Mouse (Mus musculus): ENCODE measurements at regions not wholly inside any gene's neighbourhood (a gene's known extent, or its start where the extent isn't known, plus 50 kb on each side); places are given as distances from the start of the nearest gene placed in this dataset.
"Not testable (repeated sequence)": the region's sequence is repeated elsewhere in the genome, so short reads cannot be mapped to it uniquely, and the experiment has no call there.

- H3K36me3 ChIP-seq, result no peaks in the 10 kb centered on the region
- H3K27me3 ChIP-seq (replicated peaks), result no peaks in the 10 kb centered on the region
- whole genome bisulfite sequencing, result 32% methylated on average over 2 of the region's 2 CpGs
- no peak overlapping the region for H3K27ac ChIP-seq (ENCODE audit: poor library complexity, severe bottlenecking)
- no peaks in the 10 kb centered on the region for H3K9me3 ChIP-seq (replicated peaks)
- no peak overlapping the region for H3K4me2 ChIP-seq
- H3K4me1 ChIP-seq (replicated peaks), result no peaks in the 10 kb centered on the region
- no peak for ATAC-seq (ENCODE audit: insufficient number of reproducible peaks, low FRiP score)
- no peak overlapping the region for H3K9ac ChIP-seq
- no peak overlapping the region for H3K4me3 ChIP-seq
Measured at GRCm38 (mm10) chr13:5060462-5060861, 451.5 kb upstream of the Akr1e1 start.

GRCm38 (mm10) chr13:5107454-5107853, 498.5 kb upstream of the Akr1e1 start:
- Histone ChIP-seq H3K4me3 (no peak overlapping the region), H3K9ac (no peak overlapping the region), H3K27ac (ENCODE audit: poor library complexity, severe bottlenecking) (no peak overlapping the region), H3K36me3 (no peaks in the 10 kb centered on the region), H3K4me1 (replicated peaks) (no peaks in the 10 kb centered on the region), H3K4me2 (no peak overlapping the region), H3K9me3 (replicated peaks) (no peaks in the 10 kb centered on the region), H3K27me3 (replicated peaks) (no peaks in the 10 kb centered on the region)
- WGBS, result 81% methylated on average over 5 of the region's 5 CpGs
- ATAC-seq (ENCODE audit: insufficient number of reproducible peaks, low FRiP score), result no peak

- H3K4me3 ChIP-seq, result no peak overlapping the region
- H3K9me3 ChIP-seq (replicated peaks), result no peaks in the 10 kb centered on the region
- no peak overlapping the region for H3K27ac ChIP-seq (ENCODE audit: poor library complexity, severe bottlenecking)
- no peak overlapping the region for H3K9ac ChIP-seq
- no peaks in the 10 kb centered on the region for H3K27me3 ChIP-seq (replicated peaks)
- WGBS, result 82% methylated on average over 3 of the region's 3 CpGs
- no peak for ATAC-seq (ENCODE audit: insufficient number of reproducible peaks, low FRiP score)
- no peaks in the 10 kb centered on the region for H3K36me3 ChIP-seq
- no peaks in the 10 kb centered on the region for H3K4me1 ChIP-seq (replicated peaks)
- no peak overlapping the region for H3K4me2 ChIP-seq
Measured at GRCm38 (mm10) chr13:5154911-5155310, 545.9 kb upstream of the Akr1e1 start.

- no peak overlapping the region for H3K4me2 ChIP-seq
- H3K4me3 ChIP-seq, result no peak overlapping the region
- H3K27me3 ChIP-seq (replicated peaks), result no peaks in the 10 kb centered on the region
- H3K9me3 ChIP-seq (replicated peaks), result no peaks in the 10 kb centered on the region
- H3K4me1 ChIP-seq (replicated peaks), result no peaks in the 10 kb centered on the region
- H3K27ac ChIP-seq (ENCODE audit: poor library complexity, severe bottlenecking), result no peak overlapping the region
- WGBS, result 72% methylated on average over 5 of the region's 5 CpGs
- H3K36me3 ChIP-seq, result no peaks in the 10 kb centered on the region
- no peak overlapping the region for H3K9ac ChIP-seq
- no peak for ATAC-seq (ENCODE audit: insufficient number of reproducible peaks, low FRiP score)
Measured at GRCm38 (mm10) chr13:5159765-5160684, 551.1 kb upstream of the Akr1e1 start.

- Histone ChIP-seq H3K27ac (ENCODE audit: poor library complexity, severe bottlenecking) (no peak overlapping the region), H3K9ac (no peak overlapping the region), H3K4me3 (no peak overlapping the region), H3K27me3 (replicated peaks) (no peaks in the 10 kb centered on the region), H3K36me3 (no peaks in the 10 kb centered on the region), H3K4me1 (replicated peaks) (no peaks in the 10 kb centered on the region), H3K9me3 (replicated peaks) (no peaks in the 10 kb centered on the region), H3K4me2 (no peak overlapping the region)
- ATAC-seq (ENCODE audit: insufficient number of reproducible peaks, low FRiP score), result no peak
- 69% methylated on average over 2 of the region's 2 CpGs for WGBS
Measured at GRCm38 (mm10) chr13:5166716-5167115, 557.7 kb upstream of the Akr1e1 start.

GRCm38 (mm10) chr13:5178996-5179395, 570.0 kb upstream of the Akr1e1 start:
- H3K4me2 ChIP-seq, result no peak overlapping the region
- H3K36me3 ChIP-seq, result no peaks in the 10 kb centered on the region
- ATAC-seq (ENCODE audit: insufficient number of reproducible peaks, low FRiP score), result no peak
- H3K9ac ChIP-seq, result no peak overlapping the region
- no peaks in the 10 kb centered on the region for H3K4me1 ChIP-seq (replicated peaks)
- no peak overlapping the region for H3K27ac ChIP-seq (ENCODE audit: poor library complexity, severe bottlenecking)
- H3K27me3 ChIP-seq (replicated peaks), result no peaks in the 10 kb centered on the region
- no peak overlapping the region for H3K4me3 ChIP-seq
- H3K9me3 ChIP-seq (replicated peaks), result no peaks in the 10 kb centered on the region
- WGBS, result 86% methylated on average over 4 of the region's 4 CpGs

GRCm38 (mm10) chr13:5179552-5179951, 570.6 kb upstream of the Akr1e1 start:
- ATAC-seq (ENCODE audit: insufficient number of reproducible peaks, low FRiP score), result no peak
- H3K36me3 ChIP-seq, result no peaks in the 10 kb centered on the region
- H3K4me2 ChIP-seq, result no peak overlapping the region
- 64% methylated on average over 2 of the region's 2 CpGs for WGBS
- no peaks in the 10 kb centered on the region for H3K4me1 ChIP-seq (replicated peaks)
- no peaks in the 10 kb centered on the region for H3K27me3 ChIP-seq (replicated peaks)
- no peak overlapping the region for H3K27ac ChIP-seq (ENCODE audit: poor library complexity, severe bottlenecking)
- H3K9me3 ChIP-seq (replicated peaks), result no peaks in the 10 kb centered on the region
- H3K9ac ChIP-seq, result no peak overlapping the region
- no peak overlapping the region for H3K4me3 ChIP-seq

GRCm38 (mm10) chr13:5185237-5185800, 576.3 kb upstream of the Akr1e1 start:
- H3K9ac ChIP-seq; ATAC-seq (ENCODE audit: insufficient number of reproducible peaks, low FRiP score); H3K4me2 ChIP-seq; H3K4me1 ChIP-seq (replicated peaks); H3K27me3 ChIP-seq (replicated peaks); H3K27ac ChIP-seq (ENCODE audit: poor library complexity, severe bottlenecking); H3K36me3 ChIP-seq; H3K4me3 ChIP-seq; H3K9me3 ChIP-seq (replicated peaks): not testable (repeated sequence)
- 45% methylated on average over 1 of the region's 1 CpGs for WGBS

- Histone ChIP-seq H3K27me3 (replicated peaks) (no peaks in the 10 kb centered on the region), H3K36me3 (no peaks in the 10 kb centered on the region), H3K4me2 (no peak overlapping the region), H3K9ac (no peak overlapping the region), H3K4me1 (replicated peaks) (no peaks in the 10 kb centered on the region), H3K9me3 (replicated peaks) (no peaks in the 10 kb centered on the region), H3K27ac (ENCODE audit: poor library complexity, severe bottlenecking) (no peak overlapping the region), H3K4me3 (no peak overlapping the region)
- WGBS, result 86% methylated on average over 1 of the region's 1 CpGs
- no peak for ATAC-seq (ENCODE audit: insufficient number of reproducible peaks, low FRiP score)
Measured at GRCm38 (mm10) chr13:5202736-5203135, 593.8 kb upstream of the Akr1e1 start.

GRCm38 (mm10) chr13:5204143-5204542, 595.2 kb upstream of the Akr1e1 start:
- Histone ChIP-seq H3K4me3 (no peak overlapping the region), H3K27me3 (replicated peaks) (no peaks in the 10 kb centered on the region), H3K36me3 (no peaks in the 10 kb centered on the region), H3K9me3 (replicated peaks) (no peaks in the 10 kb centered on the region), H3K4me1 (replicated peaks) (no peaks in the 10 kb centered on the region), H3K9ac (no peak overlapping the region), H3K27ac (ENCODE audit: poor library complexity, severe bottlenecking) (no peak overlapping the region), H3K4me2 (no peak overlapping the region)
- no peak for ATAC-seq (ENCODE audit: insufficient number of reproducible peaks, low FRiP score)
- 44% methylated on average over 2 of the region's 2 CpGs for WGBS

GRCm38 (mm10) chr13:5211659-5212058, 602.7 kb upstream of the Akr1e1 start:
- no peak for ATAC-seq (ENCODE audit: insufficient number of reproducible peaks, low FRiP score)
- H3K4me2 ChIP-seq, result no peak overlapping the region
- H3K9me3 ChIP-seq (replicated peaks), result no peaks in the 10 kb centered on the region
- H3K9ac ChIP-seq, result no peak overlapping the region
- no peak overlapping the region for H3K4me3 ChIP-seq
- H3K36me3 ChIP-seq, result no peaks in the 10 kb centered on the region
- H3K27me3 ChIP-seq (replicated peaks), result no peaks in the 10 kb centered on the region
- WGBS, result 81% methylated on average over 1 of the region's 1 CpGs
- H3K27ac ChIP-seq (ENCODE audit: poor library complexity, severe bottlenecking), result no peak overlapping the region
- no peaks in the 10 kb centered on the region for H3K4me1 ChIP-seq (replicated peaks)
